Mouse (Mus musculus): Measurements from ENCODE around the gene Kcnh8. TPM values are rescaled to one million over a fixed set of nuclear protein-coding genes. Genes with fewer than 3 reads are reported as not detected.

The Kcnh8 gene
- polyA plus RNA-seq, 1 experiment, result not detected

DNA sequence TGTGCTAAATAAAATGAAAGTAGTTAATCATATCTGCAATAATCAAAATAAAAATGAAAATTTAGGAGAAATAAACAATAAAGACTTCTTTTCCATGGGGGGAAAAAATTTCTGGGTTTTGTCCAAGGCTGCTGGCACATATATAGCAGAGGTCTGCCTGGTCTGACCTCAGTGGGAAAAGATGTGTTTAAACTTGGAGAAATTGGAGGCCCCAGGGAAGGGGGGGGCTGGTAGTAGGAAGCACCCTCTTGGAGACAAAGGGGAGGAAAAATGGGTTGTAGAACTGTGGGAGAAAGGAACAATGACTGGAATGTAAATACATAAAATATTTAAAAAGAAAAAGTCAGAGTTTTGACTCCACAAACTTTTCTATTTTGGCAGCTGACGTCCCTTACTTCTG is 276.5 kb downstream of the Kcnh8 start:
- no peak overlapping the region for H3K4me2 ChIP-seq (ENCODE audit: low read depth)
- no peaks in the 10 kb centered on the region for H3K36me3 ChIP-seq (ENCODE audit: control insufficient read depth, insufficient read depth)
- H3ac ChIP-seq (ENCODE audit: control insufficient read depth, insufficient read length), result no peak overlapping the region
- TF ChIP-seq USF1 (IDR thresholded peaks at IDR 0.05; ENCODE audit: low read depth) (no peak), SRF (IDR thresholded peaks at IDR 0.05; ENCODE audit: control insufficient read depth, insufficient read length, low read depth) (no peak), MYOG (IDR thresholded peaks at IDR 0.05; ENCODE audit: control insufficient read depth in 1 of 3, insufficient read depth in 1 of 3, insufficient read length in 2 of 3, low read depth in 2 of 3) (no peak), POLR2AphosphoS2 (IDR thresholded peaks at IDR 0.05; ENCODE audit: insufficient read length, low read depth) (no peak), TCF12 (IDR thresholded peaks at IDR 0.05; ENCODE audit: insufficient read depth, poor library complexity, severe bottlenecking) (no peak), MYOD1 (IDR thresholded peaks at IDR 0.05; ENCODE audit: control insufficient read depth in 1 of 3, insufficient read length in 2 of 3, low read depth in 2 of 3) (no peak)
- no peaks in the 10 kb centered on the region for H3K27me3 ChIP-seq (ENCODE audit: control insufficient read depth, insufficient read depth, insufficient read length)
- no peak overlapping the region for H3K4me3 ChIP-seq
- H3K79me2 ChIP-seq (ENCODE audit: control insufficient read depth, insufficient read depth), result no peaks in the 10 kb centered on the region

DNA sequence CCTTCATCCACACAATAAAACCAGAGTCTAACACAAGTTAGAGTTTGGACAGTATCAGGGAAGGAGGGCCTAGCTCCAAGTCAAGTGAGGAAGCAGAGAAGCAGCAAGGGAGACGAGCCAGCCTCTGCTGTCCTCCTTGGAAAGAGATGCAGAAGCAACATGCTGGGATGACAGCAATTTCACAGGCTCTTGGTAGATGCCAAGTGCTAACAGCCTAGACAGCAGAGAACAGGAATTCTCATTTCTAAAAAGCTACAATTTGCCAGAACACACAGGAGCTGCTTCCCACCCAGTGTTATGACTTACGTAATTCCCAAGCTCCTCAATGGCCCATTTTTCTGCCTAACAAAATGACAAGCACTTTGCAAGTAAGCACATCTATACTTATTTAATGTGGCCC is 277.5 kb downstream of the Kcnh8 start:
- Histone ChIP-seq H3K79me2 (ENCODE audit: control insufficient read depth, insufficient read depth) (no peaks in the 10 kb centered on the region), H3K4me3 (no peak overlapping the region), H3K36me3 (ENCODE audit: control insufficient read depth, insufficient read depth) (no peaks in the 10 kb centered on the region), H3K4me2 (ENCODE audit: low read depth) (no peak overlapping the region), H3K27me3 (ENCODE audit: control insufficient read depth, insufficient read depth, insufficient read length) (no peaks in the 10 kb centered on the region), H3ac (ENCODE audit: control insufficient read depth, insufficient read length) (no peak overlapping the region)
- TF ChIP-seq POLR2AphosphoS2 (IDR thresholded peaks at IDR 0.05; ENCODE audit: insufficient read length, low read depth) (no peak), TCF3 (IDR thresholded peaks at IDR 0.05; ENCODE audit: insufficient read length, low read depth) (no peak), USF1 (IDR thresholded peaks at IDR 0.05; ENCODE audit: low read depth) (no peak), CEBPB (IDR thresholded peaks at IDR 0.05; ENCODE audit: insufficient read depth, poor library complexity, severe bottlenecking) (no peak), MYOD1 (IDR thresholded peaks at IDR 0.05; ENCODE audit: control insufficient read depth in 1 of 3, insufficient read length in 2 of 3, low read depth in 2 of 3) (no peak), MAX (IDR thresholded peaks at IDR 0.05; ENCODE audit: low read depth) (no peak), SRF (IDR thresholded peaks at IDR 0.05; ENCODE audit: control insufficient read depth, insufficient read length, low read depth) (no peak), E2F4 (IDR thresholded peaks at IDR 0.05; ENCODE audit: insufficient read depth) (no peak), REST (IDR thresholded peaks at IDR 0.05; ENCODE audit: insufficient read depth, insufficient read length) (no peak), MYOG (IDR thresholded peaks at IDR 0.05; ENCODE audit: control insufficient read depth in 1 of 3, insufficient read depth in 1 of 3, insufficient read length in 2 of 3, low read depth in 2 of 3) (no peak)

DNA sequence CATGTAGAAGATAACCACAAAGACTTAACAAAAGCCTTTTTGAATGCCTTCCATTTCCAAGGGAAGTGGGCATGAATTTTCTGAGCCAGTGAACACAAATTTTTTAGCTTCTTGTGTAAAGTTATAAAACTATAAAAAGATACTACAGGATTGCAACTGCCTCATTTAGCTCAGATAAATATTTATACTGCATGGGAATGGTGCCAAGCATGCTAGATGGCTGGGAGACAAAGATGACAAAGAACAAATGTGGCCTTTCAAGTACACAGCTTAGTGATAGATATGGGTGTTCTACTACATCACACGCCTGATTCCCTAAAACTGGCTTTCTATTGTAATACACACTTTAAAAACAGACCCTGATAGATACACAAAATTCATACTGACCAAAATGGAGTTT is 282.7 kb downstream of the Kcnh8 start:
- TF ChIP-seq TCF12 (IDR thresholded peaks at IDR 0.05; ENCODE audit: insufficient read depth, poor library complexity, severe bottlenecking) (no peak), POLR2A (IDR thresholded peaks at IDR 0.05; ENCODE audit: insufficient read length, low read depth) (no peak), USF1 (IDR thresholded peaks at IDR 0.05; ENCODE audit: low read depth) (no peak), POLR2AphosphoS2 (IDR thresholded peaks at IDR 0.05; ENCODE audit: insufficient read length, low read depth) (no peak), MYOG (IDR thresholded peaks at IDR 0.05; ENCODE audit: control insufficient read depth in 1 of 3, insufficient read depth in 1 of 3, insufficient read length in 2 of 3, low read depth in 2 of 3) (no peak)

DNA sequence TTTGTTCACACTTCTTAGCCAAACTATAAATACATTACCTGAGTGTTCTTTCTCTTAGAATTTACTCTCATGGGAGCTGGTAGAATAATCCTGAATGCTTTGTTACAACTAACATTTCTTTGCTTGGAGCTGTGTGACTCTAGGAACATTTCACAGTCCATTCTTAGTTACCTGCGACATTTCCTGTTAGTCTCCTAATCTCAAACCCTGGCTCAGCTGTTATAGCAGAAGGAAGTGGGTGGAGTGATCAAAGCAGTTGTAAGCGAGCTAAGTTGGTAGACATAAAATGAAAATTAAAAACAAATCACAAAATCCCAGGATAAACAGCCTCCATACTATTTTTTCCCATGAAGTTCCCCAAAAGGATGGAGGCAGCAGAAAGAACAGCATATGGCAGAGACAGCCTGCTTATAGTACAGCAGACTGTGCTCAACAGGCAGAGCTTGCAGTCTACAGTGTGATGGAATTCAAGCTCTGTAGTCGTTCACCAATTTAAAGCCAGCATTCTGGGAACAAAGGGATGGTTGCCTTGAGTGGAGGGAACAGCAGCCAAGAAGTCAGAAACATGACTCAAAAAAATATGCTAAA is 318.1 kb downstream of the Kcnh8 start:
- no peak overlapping the region for H3K4me3 ChIP-seq
- no peaks in the 10 kb centered on the region for H3K36me3 ChIP-seq (ENCODE audit: control insufficient read depth, insufficient read depth)
- H3K4me2 ChIP-seq (ENCODE audit: low read depth), result no peak overlapping the region
- no peak overlapping the region for H3ac ChIP-seq (ENCODE audit: control insufficient read depth, insufficient read length)
- H3K27me3 ChIP-seq (ENCODE audit: control insufficient read depth, insufficient read depth, insufficient read length), result no peaks in the 10 kb centered on the region
- TF ChIP-seq CEBPB (IDR thresholded peaks at IDR 0.05; ENCODE audit: insufficient read depth, poor library complexity, severe bottlenecking) (no peak), SRF (IDR thresholded peaks at IDR 0.05; ENCODE audit: control insufficient read depth, insufficient read length, low read depth) (no peak), REST (IDR thresholded peaks at IDR 0.05; ENCODE audit: insufficient read depth, insufficient read length) (no peak), POLR2A (IDR thresholded peaks at IDR 0.05; ENCODE audit: insufficient read length, low read depth) (no peak), MYOG (IDR thresholded peaks at IDR 0.05; ENCODE audit: control insufficient read depth in 1 of 3, insufficient read depth in 1 of 3, insufficient read length in 2 of 3, low read depth in 2 of 3) (no peak), TCF3 (IDR thresholded peaks at IDR 0.05; ENCODE audit: insufficient read length, low read depth) (no peak), MAX (IDR thresholded peaks at IDR 0.05; ENCODE audit: low read depth) (no peak), E2F4 (IDR thresholded peaks at IDR 0.05; ENCODE audit: insufficient read depth) (no peak), MYOD1 (IDR thresholded peaks at IDR 0.05; ENCODE audit: control insufficient read depth in 1 of 3, insufficient read length in 2 of 3, low read depth in 2 of 3) (no peak), TCF12 (IDR thresholded peaks at IDR 0.05; ENCODE audit: insufficient read depth, poor library complexity, severe bottlenecking) (no peak), POLR2AphosphoS2 (IDR thresholded peaks at IDR 0.05; ENCODE audit: insufficient read length, low read depth) (no peak), USF1 (IDR thresholded peaks at IDR 0.05; ENCODE audit: low read depth) (no peak)
- H3K79me2 ChIP-seq (ENCODE audit: control insufficient read depth, insufficient read depth), result no peaks in the 10 kb centered on the region

More for the DNA sequence above, 282.7 kb downstream of the Kcnh8 start:
- Histone ChIP-seq H3ac (ENCODE audit: control insufficient read depth, insufficient read length) (no peak overlapping the region), H3K4me3 (no peak overlapping the region), H3K79me2 (ENCODE audit: control insufficient read depth, insufficient read depth) (no peaks in the 10 kb centered on the region), H3K27me3 (ENCODE audit: control insufficient read depth, insufficient read depth, insufficient read length) (no peaks in the 10 kb centered on the region), H3K4me2 (ENCODE audit: low read depth) (no peak overlapping the region), H3K36me3 (ENCODE audit: control insufficient read depth, insufficient read depth) (no peaks in the 10 kb centered on the region)

DNA sequence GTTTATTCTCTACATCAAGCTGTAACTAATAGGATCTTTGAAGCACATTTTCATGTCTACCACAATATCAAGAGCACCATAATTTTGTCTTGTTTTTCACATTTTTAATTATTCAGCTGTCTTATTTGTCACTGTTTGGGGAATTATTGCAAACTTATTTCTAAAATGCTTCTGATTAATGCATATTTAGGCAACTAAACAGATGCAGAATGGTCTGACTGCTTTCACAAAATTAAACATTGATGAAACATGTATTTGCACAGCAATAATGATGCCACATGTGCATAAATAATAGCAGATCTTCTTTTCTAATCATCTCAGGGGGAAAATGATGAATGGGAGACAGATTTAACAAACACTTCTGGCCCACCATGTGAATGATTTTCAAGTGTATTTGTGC is 341.5 kb downstream of the Kcnh8 start:
- TF ChIP-seq MYOD1 (IDR thresholded peaks at IDR 0.05; ENCODE audit: control insufficient read depth in 1 of 3, insufficient read length in 2 of 3, low read depth in 2 of 3), result no peak
- no peaks in the 10 kb centered on the region for H3K79me2 ChIP-seq (ENCODE audit: control insufficient read depth, insufficient read depth)
- H3K36me3 ChIP-seq (ENCODE audit: control insufficient read depth, insufficient read depth), result no peaks in the 10 kb centered on the region
- no peak overlapping the region for H3ac ChIP-seq (ENCODE audit: control insufficient read depth, insufficient read length)
- no peak overlapping the region for H3K4me3 ChIP-seq
- H3K27me3 ChIP-seq (ENCODE audit: control insufficient read depth, insufficient read depth, insufficient read length), result no peaks in the 10 kb centered on the region
- no peak overlapping the region for H3K4me2 ChIP-seq (ENCODE audit: low read depth)

Measured in myocyte (in vitro differentiated cells).